Mouse (Mus musculus) thymus, postnatal 0 days (tissue): ENCODE results near the gene Ubr3. TPM values are rescaled to one million over a fixed set of nuclear protein-coding genes. Genes with fewer than 3 reads are reported as not detected.

Experiments
- DNase-seq: peaks from one replicate; pipeline ENCODE4 v3.0.0-alpha.2; 2015; ENCODE audit warnings: low spot score
- polyA plus RNA-seq: library from polyadenylated mRNA; unstranded; fragments of >200 nt; fragmentation: Nextera tagmentation; extraction: Ambion mirVana; gene quantifications from 2 replicates; pipeline ENCODE4 v1.2.1, GENCODE M21; 2015

The Ubr3 gene
- polyA plus RNA-seq, 1 experiment from 2014 or later: 11.0 TPM

DNA sequence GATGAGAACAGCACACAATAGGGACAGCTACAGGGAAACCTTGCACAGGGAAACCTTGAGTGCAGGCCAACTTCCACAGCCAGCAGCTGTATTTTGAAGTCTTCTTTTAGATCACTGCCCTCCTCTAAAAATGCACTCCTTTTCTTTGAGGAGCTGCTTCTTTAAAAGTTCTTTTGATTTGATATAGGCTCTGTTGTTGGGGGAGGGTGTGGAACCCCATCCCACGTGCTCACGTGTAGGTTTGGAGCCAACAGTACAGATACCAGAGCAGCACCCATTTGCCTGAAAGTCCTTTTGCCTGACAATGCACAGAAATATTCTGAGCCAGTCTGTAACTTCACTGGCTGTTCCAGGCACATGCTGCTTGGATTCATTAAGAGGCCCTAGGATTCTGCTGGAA lies 134.4 kb downstream of the Ubr3 start:
- DNase-seq: no peak

DNA sequence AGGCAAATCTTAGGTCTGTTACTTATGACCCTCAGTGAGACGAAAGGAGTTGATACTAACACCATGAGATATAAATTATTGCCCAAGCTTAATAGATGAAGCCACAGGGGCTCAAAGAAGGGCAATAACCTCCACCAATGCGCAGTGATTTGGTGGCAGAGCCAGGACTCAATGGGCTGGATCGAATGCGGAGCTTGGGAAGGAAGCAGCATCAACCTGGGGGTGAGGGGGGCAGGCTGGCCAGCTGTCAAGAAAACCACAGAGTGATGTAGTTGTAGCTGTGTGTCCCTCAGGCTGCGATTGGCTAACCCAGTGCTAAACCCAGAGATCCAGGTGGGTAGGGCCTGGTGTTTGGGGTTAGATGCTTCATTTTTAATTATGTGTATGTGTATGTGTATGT lies 137.8 kb downstream of the Ubr3 start:
- DNase-seq: no peak

DNA sequence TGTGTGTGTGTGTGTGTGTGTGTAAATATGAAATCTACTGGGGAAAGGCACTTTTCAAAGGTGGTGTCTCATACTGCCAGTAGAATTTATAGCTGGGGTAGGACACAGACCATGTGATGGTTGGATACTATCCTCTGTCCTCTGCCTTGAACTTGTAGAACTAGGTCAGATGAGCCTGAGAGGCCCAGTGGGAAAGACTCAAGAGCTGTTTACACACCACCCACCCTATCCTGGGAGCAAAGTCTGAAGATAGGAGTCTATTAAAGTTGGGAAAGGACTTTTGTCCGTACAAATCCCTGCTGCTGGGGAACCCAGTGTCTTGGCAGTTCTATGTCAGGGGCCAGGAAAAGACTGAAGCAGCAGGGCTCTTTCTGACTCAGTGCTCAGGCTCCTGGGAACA lies 138.3 kb downstream of the Ubr3 start:
- DNase-seq: no peak

DNA sequence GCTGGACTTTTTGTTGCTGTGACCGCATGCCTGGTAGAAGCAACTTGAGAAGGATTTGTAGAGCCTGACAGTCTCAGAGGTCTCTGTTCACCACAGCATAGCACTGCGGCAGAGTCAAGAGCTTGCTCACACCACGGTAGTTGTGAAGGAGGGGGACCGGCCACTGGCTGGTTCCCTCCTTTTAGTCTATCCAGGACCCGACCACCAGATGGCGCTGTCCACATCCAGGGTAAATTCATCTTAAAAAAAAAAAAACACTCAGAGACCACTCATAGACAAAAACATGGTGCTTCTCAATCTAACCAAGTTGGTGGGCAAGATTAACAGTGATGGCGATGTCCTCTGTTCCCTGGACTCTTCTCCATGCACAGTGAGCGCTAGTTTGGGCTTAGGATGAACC lies 140.2 kb downstream of the Ubr3 start:
- DNase-seq: peak; percentile 23

DNA sequence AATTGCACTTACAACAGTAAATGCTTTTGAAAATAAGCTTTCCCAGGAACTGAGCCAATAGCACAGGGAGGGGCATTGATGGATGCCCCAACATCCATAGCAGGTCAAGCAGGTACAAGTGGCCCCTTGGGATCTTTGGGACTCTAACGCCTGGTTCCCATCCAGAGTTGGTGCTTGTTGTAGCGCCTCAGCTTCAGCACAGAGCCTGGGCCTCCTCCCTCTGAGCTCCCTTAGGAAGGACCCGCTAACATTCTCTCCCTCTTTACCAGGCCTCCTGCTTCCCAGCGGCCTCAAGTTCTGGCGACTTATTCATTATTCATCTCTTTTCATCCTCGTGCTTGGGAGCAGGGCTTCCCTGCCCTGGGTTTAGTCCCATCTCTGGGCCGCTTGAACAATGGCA lies 141.7 kb downstream of the Ubr3 start, which contains the start of gene Myo3b:
Gene Myo3b, plus strand, starts transcription at position 375 of the 400 bp plus-strand sequence.
- DNase-seq: no peak

DNA sequence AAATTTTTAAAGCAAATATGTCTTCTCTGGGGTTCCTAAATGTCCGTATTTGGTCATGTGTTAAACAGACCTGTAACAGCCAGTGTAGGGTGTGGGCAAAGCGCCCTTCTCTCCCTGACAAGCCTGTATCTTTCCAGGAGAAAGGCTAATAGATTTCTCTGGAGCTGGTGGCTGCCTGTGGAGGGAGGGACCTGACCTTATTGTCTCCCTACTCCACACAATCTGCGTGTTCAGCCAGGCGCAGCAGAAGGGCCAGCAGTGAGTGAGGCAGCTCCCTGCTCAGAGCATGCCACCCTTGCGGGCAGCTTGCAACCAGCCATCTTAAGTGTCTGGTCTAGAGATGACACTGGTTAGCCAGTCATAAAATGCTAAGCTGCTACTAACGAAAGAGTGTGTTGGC lies 147.4 kb downstream of the Ubr3 start:
- DNase-seq: no peak

DNA sequence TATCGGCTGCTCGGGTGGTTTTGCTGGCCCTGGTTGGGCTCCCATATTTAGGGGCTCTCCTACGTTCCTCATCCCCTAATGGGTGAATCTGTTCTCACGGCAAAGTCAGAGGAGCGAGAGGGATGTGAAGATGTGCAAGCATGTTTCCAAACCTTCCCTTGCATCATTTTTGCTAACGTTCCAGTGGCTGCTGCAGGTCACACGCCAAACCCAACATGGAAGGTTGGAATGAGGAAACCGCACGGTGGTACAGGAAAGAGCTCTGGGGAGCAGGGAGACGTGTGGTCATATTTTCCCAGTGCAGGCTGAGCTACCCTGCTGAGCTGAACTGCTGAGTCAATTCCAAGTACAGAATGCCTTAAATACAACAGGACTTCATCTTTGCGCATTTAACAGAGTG lies 150.8 kb downstream of the Ubr3 start:
- no peak for DNase-seq

DNA sequence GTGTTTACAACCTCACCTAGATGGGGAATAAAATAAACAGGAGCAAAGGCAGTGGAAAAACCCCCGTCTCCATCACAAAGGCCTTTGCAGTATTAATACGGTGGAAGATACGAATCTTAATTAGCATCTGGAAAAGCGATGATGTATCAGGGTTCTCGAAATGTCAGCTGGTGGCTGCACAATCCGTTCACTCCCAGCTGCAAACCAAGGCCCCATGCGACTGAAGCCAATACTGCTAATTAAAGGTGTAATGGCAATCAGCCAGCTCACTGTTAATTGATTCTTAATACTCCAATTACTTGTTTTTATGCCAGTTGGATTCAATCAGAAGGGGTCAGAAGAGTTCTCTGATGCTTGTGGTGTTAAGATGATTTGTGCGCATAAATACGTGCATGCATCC lies 156.8 kb downstream of the Ubr3 start:
- DNase-seq: no peak

DNA sequence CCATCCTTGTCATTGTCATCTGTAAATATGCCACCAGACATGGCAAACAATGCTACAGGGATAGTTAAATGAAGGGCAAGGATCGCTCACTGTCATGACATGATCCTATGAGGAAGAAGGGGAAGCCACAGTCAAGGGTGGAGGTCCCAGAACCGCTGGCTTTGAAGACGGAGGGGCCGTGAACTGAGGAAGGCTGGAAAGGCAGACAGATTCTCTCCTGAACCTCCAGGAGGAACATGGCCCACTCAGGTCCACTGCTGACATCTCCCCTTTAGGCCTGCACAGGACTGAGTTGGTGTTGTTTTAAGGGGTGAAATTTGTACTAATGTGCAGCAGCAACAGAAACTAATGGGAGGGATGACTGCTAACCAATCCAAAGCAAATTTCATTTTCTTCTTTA lies 161.2 kb downstream of the Ubr3 start:
- DNase-seq: no peak

DNA sequence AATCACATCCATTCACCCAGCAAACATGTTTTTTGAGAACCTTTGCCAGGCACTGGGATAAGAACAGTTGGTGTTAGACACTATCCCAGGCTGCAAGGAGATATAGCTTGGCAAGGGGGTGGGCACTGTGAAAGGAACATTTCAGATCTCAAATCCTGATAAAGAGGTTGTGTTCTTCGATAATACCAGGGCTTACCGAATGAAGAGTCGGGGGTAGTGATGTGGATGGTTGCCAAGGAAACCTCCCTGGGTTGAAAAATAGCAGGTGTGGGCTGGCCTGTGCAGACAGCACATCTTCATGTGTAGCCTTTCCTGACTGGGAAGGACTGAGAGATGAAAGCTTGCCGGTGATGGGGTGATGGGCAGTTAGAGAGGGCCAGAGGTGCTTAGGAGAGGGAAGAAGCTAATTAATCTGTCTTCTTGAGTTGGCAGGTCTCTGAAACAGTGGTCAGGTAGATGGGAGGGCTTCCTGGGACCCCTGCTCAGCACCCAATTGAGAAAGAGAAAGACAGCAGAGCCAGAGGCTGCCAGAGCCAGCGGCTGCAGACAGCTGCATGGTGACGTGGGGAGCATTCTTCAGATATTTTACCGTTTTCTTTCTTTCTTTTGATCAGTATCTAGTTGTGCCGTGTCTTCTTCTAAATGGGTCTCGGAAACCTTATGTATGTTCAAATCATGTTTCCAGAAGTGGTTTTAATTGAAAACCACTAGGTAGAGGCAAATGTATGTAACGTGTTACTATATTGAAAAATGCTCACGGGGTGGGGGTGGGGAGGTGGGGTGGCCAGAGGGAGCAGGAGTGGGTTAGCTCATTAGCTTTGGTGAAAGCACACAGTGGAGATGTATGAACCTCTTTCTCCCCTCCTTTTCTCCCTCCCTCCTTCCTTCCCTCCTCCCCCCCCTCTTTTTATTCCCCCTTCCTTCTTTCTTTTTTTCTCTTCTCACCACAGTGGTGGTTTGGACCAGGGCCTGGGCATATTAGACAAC lies 163.6 kb downstream of the Ubr3 start:
- DNase-seq: no peak

DNA sequence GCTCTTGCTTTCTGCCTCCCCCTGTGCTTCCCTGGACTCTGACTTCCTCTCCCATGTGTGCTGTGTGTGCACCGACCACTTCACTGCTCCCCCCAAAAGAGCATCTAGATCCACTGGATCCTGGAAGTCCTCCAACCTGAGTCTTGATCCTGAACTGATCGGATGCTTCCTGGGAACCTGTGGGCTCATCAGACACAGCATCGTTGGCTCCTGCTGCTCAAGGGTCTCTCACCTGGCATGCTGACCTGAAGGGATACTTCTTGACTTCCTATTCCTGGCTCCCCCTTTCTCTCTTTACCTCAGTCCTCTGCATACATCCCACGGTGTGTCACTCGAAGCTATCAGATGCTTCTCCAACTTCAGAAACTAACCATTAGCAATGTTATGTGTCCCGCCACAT lies 168.1 kb downstream of the Ubr3 start:
- no peak for DNase-seq

DNA sequence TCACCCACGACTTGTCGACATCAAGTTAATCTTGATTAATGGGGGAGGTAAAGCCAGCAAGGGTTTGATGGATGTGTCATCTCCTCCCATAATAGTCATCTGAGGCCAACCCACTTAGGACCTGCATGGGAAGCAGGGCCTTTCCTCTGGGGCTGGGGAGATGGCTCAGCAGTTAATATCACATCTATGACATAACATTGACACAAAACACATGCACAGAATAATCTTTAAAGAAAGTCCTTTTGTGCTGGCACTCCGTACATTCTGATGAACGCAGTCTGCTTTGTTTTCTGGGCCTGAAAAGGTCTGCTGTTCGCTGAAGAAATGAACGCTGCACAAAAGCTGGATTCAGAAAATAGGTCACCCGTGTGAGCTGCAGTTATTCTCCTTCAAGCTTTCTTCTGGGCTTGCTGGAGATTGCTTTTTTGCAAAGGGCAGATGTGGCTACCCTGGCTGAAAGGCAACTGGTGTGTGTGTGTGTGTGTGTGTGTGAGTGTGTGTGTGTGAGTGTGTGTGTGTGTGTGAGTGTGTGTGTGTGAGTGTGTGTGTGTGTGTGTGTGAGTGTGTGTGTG lies 168.8 kb downstream of the Ubr3 start:
- no peak for DNase-seq

DNA sequence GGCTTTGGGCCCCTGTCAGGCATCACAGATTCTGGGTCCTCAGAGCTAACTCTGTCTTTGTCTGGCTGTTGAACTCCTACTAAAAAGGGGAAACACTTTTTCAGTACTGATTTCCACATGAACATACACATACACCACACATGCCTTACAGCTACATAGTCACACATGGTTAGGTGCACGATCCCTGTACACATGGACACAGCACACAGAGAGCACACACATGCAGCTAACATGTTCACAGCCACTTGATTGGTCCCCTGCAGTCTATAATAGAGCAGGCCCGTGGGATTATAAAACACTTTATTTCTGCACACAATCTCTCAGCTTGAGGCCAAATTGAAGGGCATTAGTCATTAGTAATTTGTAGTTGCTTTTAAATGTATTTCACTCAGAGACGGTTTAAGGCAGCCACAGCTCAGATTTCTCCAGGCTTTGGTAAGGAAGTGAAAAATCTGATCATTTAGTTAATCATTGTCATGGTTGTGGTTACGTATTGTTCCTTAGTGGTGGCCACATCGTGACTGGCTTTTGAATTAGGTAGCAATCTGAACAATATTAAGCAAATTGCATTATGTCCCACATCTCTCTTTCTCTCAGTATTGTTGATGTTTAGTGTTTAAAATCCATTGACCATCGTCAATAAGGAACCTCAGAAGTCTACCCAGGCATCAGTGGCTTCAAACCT lies 169.4 kb downstream of the Ubr3 start:
- DNase-seq: no peak

DNA sequence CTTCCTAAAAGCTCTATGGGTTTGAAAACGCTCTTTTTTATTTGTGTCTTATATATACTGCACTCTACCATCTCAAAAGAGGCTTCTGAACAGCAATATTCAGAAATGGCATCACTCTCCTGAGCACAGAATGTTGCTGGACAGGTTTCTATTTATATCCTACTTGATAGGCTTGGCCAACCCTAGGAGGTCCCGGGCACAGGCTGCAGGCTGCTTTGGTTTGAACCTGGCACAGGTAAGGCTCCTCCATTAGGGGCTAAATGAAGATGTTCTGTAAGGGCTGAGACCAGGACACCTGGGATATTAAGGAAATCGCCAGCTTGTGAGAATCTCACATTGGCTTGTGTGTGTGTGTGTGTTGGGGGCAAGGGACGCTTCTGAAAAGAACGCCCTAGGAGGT lies 172.8 kb downstream of the Ubr3 start:
- DNase-seq: no peak

Other genes with a start within 250 kb of the Ubr3 start
- 0.51 and 0.82 TPM in 2 replicates for gene Klhl41, start 227.1 kb upstream of the Ubr3 start, polyA plus RNA-seq
- gene Fastkd1, start 183.7 kb upstream of the Ubr3 start, polyA plus RNA-seq: 7.0 and 7.7 TPM in 2 replicates
- gene Ppig, start 174.7 kb upstream of the Ubr3 start, polyA plus RNA-seq: 127 and 139 TPM in 2 replicates
- gene Ccdc173, start 107.7 kb upstream of the Ubr3 start, polyA plus RNA-seq: 2.0 TPM in 2 replicates
- 36.2 and 38.6 TPM in 2 replicates for gene Phospho2, start 107.6 kb upstream of the Ubr3 start, polyA plus RNA-seq
- gene Klhl23, start 75.3 kb upstream of the Ubr3 start, polyA plus RNA-seq: 7.4 and 11.0 TPM in 2 replicates
- 317 and 344 TPM in 2 replicates for gene Ssb, start 35.7 kb upstream of the Ubr3 start, polyA plus RNA-seq
- 45.1 and 46.9 TPM in 2 replicates for gene Mettl5, start 11.6 kb upstream of the Ubr3 start, polyA plus RNA-seq
- gene Myo3b, start 141.9 kb downstream of the Ubr3 start, polyA plus RNA-seq: 0.59 and 0.62 TPM in 2 replicates